Mouse (Mus musculus) CD4-positive helper T cell, adult 2 months (primary cell): ENCODE data around the gene Emp2.
A peak's percentile ranks its signal among the peaks of the same experiment; 100 is the strongest.

Experiments
- DNase-seq: peaks from one replicate; pipeline ENCODE4 v3.0.0-alpha.2; 2012; ENCODE audit warnings: low read depth, missing footprints, low spot score

The Emp2 gene

DNA sequence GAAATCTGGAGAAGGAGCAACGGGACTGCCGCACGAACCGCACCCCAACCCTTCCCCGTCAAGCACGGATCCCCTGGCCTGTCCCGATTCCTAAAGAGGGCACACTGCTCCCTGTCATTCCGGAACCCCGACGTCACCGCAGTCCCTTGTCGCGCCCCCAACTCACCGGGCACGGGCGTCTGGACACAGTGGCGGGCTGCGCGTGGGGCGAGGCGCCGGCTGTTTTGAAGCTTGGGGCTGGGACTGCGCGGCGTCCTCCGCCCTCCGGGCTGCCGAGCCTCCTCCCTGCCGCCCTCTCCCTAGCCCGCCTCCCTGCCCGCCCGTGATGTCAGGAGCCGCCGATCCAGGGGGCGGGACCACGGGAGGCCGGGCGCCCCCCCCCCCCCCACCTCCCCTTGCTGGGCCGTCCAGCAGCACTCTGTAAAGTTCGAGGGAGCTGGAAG is at the start of gene Emp2:
Emp2 (minus strand) TSS at position 323 of the 443 bp plus-strand sequence.
- DNase-seq, result peak; percentile 4

DNA sequence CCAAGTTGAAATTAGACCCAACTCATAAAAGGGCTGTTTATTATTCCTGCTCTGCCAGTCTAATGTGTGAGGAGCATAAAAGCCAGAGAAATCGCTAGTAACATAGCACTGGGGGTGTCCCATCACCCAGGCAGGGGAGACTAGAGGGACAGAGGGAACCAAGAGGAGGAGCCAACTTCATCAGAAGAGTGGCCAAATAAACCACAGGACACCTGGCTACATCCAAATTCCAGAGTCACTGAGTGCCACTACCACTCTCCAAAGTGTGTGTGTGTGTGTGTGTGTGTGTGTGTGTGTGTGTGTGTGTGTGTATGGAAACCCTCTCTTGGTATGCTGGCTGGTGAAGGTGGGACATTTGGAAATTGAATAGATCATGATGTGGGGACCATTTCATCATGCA is 49.3 kb upstream of the Emp2 start:
- DNase-seq, result no peak

DNA sequence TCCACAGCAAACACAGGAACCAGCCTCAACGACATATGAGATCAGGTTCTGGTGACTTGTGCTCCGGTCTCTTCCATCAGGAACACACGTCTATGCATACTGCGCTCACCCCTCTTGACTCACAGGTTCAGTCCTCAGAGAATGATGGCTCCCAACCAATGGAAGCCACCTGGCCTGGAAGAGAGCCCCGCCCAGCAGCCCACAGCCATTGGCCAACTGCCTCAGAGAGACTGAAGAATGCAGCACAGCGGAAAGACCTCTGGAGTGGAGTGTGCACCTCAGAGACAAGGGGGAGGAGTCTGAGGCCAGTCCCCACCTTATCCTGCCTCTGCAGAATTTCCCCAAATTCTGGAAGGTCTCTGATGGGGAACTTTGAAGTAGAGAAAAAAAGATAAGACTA is 45.5 kb upstream of the Emp2 start:
- DNase-seq, result no peak

DNA sequence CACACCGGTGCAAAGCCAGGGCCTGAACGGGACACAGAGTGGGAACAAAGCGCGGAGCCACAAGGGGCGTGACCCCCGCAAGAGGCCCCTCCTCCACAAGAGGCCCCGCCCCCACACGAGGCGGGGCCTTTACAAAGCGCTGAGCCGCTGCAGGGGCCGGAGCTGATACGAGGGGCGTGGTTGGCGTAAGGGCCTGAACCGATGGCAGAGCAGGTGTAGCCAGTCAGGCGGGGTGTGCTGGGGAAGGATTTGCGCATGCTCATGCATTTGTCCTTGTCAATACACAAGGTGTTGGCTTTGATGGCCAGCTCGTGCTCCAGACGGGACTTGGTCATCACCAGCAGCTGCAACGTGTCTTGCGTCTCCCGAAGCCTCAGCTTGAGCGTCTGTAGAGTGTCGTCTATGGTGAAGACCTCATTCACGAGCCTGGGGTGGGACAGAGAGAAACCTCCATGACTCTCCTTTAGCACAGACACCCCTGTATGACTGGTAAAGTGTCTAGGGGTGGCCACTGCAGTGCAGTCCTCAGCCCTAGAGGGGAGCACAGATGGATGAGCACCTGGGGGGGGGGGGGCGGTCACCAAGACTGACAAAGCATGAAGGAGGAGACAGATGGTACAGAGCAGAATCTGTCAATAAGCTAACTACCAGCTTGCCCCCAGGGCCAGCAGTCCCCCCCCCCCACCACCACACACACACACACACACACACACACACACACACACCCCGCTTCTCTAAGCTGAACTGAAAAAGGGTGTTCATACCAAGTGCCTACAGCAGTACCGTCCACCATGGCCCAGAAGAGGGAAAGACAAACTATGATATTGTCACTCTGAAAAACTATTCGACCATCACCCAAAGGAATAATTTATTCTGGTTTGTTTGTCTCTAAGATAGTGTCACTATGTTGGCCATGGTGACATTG is 44.5 kb upstream of the Emp2 start:
- peak; percentile 10 for DNase-seq

DNA sequence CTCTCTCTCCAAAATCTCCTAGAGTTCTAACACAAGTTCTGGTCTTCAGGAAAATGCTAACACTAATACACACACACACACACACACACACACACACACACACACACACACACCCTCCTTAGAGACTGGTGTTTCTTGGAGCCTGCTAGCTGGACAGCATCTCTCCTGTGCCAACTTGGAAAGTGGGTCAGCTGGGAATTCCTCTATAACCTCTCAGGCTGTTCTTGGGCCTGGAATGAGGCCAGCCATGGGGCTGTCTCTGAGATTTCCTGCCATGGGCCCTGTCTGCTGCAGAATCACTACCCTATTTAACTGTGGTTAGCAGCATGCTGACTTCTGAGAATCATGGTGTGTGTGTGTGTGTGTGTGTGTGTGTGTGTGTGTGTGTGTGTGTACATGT is 41.2 kb upstream of the Emp2 start:
- DNase-seq, result no peak

DNA sequence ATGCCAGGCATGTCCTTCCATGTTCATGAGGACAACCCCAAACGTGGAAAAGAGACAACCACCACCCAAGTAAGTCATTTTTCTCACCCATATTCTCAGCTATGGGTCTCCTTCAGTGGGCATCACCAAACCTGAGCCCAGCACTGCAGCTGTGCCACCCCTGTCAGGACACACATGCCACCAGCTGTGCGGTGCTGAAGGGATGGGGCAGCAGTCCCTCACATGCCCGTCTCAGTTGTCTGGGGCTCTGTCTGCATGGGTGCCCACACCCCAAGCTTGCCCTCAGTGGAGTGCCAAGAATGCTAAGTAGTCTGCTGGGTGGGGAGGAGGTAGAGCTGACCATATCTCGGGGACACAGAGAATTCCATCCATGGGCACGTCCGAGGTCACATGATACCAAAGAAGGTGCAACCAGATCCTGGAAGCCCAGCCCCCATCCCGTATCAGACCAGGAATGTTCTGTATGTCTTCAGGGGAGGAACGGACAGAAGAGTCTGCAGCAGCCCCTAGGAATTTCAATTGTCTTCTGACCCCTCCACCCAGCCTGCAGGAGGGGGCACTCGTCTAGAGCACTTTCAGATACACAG is 37.4 kb upstream of the Emp2 start:
- DNase-seq, result no peak

DNA sequence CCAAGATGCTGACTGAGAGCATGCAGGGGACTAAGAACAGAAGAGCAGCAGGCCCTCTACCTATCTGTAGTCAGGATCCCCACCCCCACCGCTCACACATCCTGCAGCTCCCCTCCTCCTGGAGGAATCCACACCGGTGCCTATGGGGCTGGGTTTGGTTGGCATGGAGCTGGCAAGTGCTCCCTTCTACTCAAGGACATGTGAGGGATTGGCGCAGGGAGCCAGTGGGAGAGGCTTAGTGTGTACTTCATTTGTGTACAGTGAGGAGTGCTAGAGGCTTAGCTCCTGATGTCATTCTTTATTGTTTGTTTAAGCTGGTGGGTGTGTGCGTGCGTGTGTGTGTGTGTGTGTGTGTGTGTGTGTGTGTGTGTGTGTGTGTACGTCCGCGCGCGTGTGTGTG is 36.1 kb upstream of the Emp2 start:
- DNase-seq, result no peak

DNA sequence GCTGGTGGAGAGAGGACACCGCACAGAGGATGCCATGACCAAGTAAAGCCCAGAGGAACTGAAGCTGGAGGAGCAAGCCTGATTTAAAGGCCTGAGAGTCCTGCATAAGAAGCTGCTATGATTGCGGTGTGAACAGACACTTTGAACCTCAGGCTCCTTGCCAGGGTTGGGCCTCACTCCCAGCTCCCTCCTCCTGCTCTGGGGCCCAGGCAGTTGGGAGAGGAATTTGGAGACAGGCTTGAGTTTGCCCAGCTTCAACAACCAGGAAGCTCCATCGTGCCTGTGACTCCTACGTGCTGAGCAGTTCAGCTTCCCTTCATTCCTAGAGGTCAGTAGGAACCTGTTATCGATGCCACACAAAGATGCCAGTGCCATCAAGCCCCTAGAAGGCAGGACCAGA is 35.7 kb upstream of the Emp2 start:
- no peak for DNase-seq

DNA sequence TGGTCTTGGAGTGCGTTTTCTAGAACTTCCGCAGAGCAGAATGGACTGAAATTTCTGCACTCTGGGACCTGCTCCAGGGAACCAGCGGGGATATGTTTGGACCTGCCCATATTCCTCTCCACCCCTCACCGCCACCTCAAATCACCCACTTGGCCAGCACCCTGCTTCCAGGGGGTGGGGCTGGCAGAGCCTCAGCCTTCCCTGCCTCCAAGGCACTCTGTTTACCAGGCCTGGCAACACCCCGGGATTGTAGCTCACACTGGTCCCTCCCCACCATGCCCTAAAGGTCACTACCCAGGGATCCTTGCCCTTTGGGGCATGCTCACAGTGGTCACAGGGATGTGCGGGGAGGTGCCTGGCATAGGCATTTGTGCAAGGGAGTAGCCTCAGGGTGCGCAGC is 33.8 kb upstream of the Emp2 start:
- DNase-seq, result no peak

DNA sequence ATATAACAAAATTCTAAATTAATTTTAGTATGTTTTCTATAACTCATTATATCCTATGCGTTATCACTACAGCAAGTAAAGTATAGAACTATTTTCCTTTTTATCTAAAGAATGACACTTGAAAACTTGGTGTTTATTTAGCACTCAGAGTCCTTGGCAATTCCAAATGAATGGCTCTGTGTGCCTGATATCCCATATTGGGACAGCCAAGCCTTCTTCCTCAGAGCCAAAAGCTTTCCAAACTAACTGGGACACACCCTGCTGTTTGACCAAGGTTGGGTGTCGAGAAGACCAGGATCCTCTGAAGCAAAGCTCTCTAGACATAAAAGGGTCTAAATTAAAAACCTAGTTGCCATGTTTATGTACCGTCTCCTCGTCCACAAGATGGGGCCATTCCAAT is 27.3 kb upstream of the Emp2 start:
- DNase-seq, result no peak

DNA sequence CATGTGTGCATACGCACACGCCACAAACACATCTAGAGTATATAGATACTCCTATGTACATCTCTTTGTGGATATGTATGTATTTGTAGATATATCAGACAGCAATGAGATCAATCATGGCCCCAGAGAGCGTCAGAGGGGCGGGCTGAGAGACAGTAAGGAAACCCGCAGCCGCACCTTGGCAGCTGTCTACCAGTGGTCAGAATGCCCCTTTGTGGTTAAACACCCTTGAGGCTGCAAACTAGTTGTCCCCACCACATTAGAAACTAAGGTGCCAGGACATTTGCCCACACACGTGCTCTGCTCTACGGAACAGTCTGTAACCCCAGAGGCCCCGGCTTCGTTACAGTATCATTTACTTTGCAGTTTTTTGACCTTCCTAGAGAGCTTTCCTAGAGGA is 26.2 kb upstream of the Emp2 start:
- DNase-seq, result no peak

DNA sequence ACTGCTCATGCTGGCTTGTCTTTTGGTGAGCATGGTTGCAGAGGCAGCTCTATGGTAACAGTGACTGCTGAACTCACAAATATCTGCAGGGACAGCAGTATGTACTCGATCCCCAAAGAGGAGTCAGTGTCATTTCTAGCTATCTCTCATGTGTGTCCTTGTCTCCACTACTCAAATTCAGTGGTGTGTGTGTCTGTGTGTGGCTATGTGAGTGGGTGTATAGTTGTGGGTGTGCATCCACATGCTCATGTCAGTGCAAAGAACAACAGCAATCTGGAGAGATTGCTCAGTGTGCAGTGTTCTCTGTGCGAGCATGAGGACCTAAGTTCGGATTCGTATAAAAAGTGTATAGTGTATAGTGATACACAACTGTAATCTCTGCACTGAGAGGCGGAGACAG is 24.8 kb upstream of the Emp2 start:
- DNase-seq, result no peak

DNA sequence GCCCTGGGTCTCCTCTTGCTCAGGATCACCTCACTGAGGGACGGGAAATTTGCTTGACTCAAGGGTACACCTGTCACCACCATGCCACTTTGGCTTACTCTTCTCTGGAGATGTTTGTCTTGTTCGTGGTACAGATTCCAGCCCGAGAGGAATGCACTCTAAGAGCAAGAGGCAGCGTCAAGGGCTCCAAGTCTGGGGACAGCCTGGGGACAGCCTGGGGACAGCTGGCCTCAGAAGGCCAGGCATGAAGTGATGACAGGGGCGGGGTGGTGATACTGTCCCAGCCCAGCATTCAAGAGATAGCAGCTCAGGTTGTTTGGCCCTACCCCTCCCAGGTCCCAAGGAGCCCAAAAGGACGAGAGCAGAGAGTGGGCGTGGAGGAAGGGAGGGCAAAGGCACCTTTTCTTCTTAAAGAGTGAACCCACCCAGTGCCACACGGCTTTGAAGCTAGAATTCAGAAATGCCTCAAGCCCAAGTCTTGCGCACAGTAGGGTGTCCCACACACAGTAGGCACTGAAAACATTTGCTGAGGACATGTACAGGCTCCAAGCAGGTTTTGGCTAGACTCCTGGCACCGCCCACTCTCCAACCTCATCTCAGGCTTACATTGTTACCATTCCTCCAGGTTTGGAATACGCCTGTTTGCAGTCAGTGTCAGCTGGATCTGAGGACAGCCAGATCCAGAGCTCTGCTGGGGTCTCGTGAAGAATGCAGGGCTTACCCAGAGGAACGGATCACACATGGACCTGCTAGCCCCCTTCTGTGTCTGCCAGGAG is 23.8 kb upstream of the Emp2 start:
- DNase-seq, result no peak

DNA sequence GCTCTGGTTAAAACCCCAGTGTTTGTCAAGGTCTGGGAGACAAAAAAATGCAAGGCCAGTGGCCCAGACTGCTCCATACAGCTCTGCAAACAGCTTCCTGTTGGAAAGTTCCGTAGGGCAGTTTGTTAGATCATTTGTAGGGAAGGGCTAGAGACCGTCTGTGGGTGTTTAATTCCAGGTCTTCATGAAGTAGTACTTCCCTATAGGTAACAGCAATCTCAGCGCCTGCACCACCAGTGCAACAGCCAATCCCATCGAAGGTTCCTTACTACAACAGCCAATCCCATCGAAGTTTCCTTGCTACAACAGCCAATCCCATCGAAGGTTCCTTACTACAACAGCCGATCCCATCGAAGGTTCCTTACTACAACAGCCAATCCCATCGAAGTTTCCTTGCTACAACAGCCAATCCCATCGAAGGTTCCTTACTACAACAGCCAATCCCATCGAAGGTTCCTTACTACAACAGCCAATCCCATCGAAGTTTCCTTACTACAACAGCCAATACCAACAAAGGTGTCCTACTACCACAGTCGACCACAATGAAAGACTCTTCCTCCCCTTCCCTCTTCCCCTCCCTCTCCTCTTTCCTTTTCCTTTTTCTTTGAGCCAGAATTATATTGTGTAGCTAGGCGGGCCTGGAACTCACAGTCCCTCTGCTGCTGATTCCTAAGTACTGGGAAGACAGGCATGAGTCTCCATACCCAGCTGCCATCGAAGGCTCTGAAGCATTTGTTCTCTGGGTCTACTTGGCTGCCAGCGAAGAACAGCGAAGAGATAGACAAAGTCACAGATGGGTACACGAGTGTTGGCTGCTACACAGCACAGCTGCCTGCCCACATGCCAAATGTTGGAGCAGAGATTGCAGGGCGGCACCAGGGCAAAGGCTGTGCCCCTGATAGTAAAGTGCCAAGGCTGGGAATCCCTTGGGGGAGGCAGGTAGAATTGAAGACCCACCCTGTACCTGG is 23.0 kb upstream of the Emp2 start:
- no peak for DNase-seq

DNA sequence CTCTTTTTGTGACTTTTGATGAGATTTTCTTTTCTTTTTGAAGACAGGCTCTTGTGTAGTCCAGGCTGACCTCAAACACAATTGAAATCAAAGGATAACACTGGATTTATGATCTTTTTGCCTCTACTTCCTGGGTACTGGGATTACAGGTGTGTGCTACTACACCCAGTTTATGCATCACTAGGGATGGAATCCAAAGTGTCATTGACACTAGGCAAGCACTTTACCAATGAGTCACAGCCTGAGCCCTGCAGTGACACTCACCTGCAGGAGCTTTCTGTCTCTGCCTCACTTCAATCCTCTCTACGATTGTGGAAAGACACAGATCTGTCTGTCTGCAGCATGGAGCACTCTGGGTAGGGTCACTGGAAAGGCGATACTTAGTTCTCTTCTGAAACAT is 22.2 kb upstream of the Emp2 start:
- DNase-seq, result no peak

DNA sequence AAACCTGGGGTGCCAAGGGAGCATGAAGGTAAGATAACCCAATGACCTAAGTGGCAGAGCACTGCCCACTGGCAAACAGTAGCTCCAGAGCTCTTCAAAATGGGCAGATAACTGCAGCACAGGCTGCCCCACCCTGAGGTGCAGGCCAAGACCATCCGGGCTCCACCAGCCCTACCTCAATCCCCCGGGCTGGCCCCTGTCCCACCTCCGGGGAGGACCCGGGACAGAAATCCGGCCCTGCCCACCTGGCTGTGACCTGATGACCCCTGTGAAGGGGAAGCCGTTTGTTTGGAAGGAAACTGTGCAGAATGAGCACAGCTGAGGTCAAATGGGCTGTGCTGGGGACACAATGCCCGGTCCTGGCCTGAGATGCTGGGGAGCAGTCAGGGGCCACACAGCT is 19.0 kb upstream of the Emp2 start:
- no peak for DNase-seq

DNA sequence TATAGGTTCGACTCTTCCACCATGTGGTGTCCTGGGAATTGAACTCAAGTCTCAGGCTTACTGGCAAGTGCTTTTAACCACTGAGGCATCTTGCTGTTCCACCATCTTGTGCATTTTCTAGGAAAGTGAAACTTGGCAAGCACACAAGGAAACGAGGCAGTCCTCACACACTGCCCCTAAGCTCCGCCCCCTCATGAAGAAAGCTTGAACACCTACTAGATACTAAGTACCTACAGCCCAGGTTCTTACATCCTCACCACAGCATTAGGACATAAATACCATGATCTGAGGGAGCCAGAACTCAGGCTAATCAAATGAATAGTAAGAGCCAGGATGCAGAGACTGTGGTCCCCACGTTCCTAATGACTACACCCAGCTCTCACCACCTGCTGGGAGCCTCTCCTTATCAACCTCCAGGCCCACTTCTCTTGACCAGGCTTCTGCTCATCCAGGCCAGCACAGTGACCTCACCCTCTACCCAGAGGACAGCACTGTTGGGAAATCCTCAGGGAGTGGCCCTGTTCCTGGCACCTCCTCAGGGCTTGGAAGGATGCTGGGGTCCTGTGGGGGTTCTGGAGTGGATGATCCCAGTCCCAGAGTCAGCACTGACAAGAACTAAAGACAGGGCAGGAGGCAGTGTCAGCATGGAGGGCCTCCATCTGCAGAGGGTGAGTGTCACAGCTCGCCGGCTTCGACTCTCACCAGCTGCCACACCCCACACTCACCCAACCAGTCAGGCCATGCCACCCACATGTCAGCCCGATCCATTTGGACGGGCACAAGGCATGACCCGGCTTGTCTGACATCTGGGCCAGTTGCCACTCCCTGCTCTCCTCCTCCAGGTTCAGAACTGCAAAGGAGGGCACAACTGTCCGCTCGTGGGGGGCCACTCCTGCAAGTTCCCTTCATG is 17.1 kb upstream of the Emp2 start:
- no peak for DNase-seq

DNA sequence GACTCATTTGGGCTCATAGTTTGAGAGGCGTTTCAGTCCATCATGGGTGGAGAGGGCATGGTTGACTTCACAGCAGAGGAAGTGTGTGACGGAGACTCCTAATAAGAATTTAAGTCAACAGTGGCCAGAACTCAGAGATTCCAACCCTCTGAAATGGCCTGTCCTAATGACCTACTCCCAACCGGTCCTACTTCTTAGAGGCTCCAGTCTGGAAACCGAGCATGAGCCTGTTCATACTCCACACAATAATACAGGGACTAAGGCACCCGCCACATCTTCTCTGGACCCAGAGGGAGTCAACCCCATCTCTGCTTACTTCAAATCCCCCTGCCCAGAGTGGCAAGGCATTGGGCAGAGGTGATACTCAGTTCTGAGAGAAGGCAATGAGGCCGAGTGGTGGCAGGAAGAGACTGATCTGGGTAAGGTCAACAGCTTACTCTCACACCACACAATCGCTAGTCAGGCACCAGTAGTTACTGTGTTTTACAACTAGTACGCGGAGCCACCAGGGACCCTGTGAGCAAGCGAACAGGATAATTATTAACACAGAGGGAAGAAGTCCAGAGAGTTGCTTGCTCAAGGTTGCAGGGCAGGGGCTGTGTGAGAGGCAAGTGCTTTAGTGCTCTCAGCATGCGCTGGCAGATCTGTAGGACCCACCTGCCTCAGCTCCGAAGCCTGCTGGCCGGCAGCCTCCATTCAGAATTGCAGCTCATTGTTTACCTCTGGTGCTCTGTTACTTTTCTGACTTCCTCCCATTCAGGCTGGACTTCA is 14.0 kb upstream of the Emp2 start:
- no peak for DNase-seq

DNA sequence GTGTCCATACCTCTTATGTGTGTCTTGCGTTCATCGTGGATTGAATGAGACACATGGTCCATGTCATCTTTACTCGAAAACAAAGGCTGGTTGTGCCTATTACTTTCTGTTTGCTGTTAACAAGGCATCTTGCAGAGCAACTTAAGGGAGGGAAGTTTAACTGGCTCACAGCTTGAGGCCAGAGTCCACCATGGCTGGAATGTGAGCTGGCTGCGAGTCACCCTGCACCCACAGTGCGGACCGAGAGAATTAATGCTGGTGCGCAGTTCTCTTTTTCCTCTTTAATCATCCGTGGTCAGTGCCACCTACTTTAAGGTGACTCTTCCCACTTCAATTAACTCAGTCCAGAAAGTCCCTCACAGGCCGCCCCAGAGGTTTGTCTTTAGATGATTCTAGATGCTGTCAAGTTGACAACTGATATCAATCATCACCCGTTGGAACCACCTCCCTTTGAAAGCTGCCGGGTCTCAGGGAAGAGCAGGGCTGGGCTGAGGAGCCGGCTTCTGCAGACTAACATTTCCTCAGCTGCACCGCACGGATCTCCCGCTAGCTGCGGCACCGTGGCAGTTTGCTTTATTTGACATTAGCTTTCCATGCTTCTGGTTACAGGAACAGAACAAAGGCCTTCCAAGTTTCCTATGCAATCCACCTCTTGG is 6.3 kb upstream of the Emp2 start:
- no peak for DNase-seq
